Comparison of ENCODE assay signal across 16 mouse cellular contexts in genomic region chr11:4730096-4730495, GRCm38 (mm10). TPM values are rescaled to one million over a fixed set of nuclear protein-coding genes. Genes with fewer than 3 reads are reported as not detected.
DNase-seq lines count a peak whose midpoint lies in the region; ATAC-seq and TF ChIP-seq lines count a peak whose summit lies in the region.
"Had no signal": no experiment of that assay in that cellular context is flagged by ENCODE, and none has a peak within 500 bp of the region (broad histone marks: within the 10 kb centered on the region; RNA-seq: fewer than 3 reads in every experiment).

No protein-coding gene starts in this region.

- no peak for TF ChIP-seq POLR2A in MEL (IDR thresholded peaks at IDR 0.05; ENCODE audit: control insufficient read depth in 1 of 2, insufficient read depth in 1 of 2, low read depth in 1 of 2, low read length in 2 of 2, poor library complexity in 1 of 2)

- TF ChIP-seq EP300 in MEL (IDR thresholded peaks at IDR 0.05; ENCODE audit: low read depth in 1 of 2, low read length in 2 of 2): no peak

- DNase-seq in MEL (ENCODE audit: low read depth, low spot score): no peak
- DNase-seq in fat pad, adult 2 months (ENCODE audit: extremely low read depth, low read depth, low spot score): peak; percentile 92
- DNase-seq in lung, postnatal 25 days (ENCODE audit: low spot score): peak; percentile 37
- DNase-seq in embryo, embryonic 10 days (ENCODE audit: low spot score): no peak
- DNase-seq in kidney, adult 18-20 months: no peak
- DNase-seq in kidney, postnatal 4 days: no peak
- DNase-seq: cerebellum, adult 11 months; cerebellum, postnatal 14 days; heart, adult 11 months; thymus, postnatal 36 days had no signal

- WGBS in intestine, embryonic 15.5 days: 68% methylated on average over 6 of the region's 6 CpGs
- whole genome bisulfite sequencing in intestine, postnatal 0 days: 53% methylated on average over 6 of the region's 6 CpGs

- TF ChIP-seq CTCF in intestine, postnatal 0 days (IDR thresholded peaks at IDR 0.05; ENCODE audit: low read depth): no peak
- TF ChIP-seq CTCF in MEL (IDR thresholded peaks at IDR 0.05 in 2 of 3, conservative IDR thresholded peaks at IDR 0.05 in 1 of 3; ENCODE audit: control insufficient read depth in 1 of 3, insufficient read depth in 1 of 3, low read depth in 2 of 3, low read length in 3 of 3, poor library complexity in 1 of 3, severe bottlenecking in 1 of 3): no peak

- no peaks in the 10 kb centered on the region for H3K36me3 ChIP-seq in intestine, embryonic 15.5 days
- H3K36me3 ChIP-seq in intestine, postnatal 0 days (ENCODE audit: control insufficient read depth, insufficient read depth): peaks cover 8% of the 10 kb centered on the region; the same call in 1 of the 2 replicates
- H3K36me3 ChIP-seq in MEL (ENCODE audit: control insufficient read depth in 1 of 2, insufficient read depth in 2 of 2, low read length in 2 of 2): peaks cover 0 to 3% of the 10 kb centered on the region in 2 experiments; a peak in 2 of 4 replicates

- H3K4me2 ChIP-seq in intestine, embryonic 15.5 days (replicated peaks): no peak overlapping the region
- no peak overlapping the region for H3K4me2 ChIP-seq in intestine, postnatal 0 days (replicated peaks; ENCODE audit: low read depth)
- H3K4me2 ChIP-seq: liver, embryonic 12.5 days; midbrain, embryonic 12.5 days had no signal

- no peak overlapping the region for H3K4me3 ChIP-seq in intestine, embryonic 15.5 days (replicated peaks)
- no peak overlapping the region for H3K4me3 ChIP-seq in intestine, postnatal 0 days (ENCODE audit: low read depth, low read length)
- H3K4me3 ChIP-seq in MEL (ENCODE audit: control insufficient read depth in 1 of 2, insufficient read depth in 1 of 2, low read depth in 2 of 2, low read length in 2 of 2): no peak overlapping the region
- H3K4me3 ChIP-seq: forebrain, embryonic 10.5 days; gastrocnemius, adult 2 months; liver, embryonic 12.5 days; midbrain, embryonic 12.5 days had no signal

- H3K9me3 ChIP-seq in intestine, embryonic 15.5 days: no peaks in the 10 kb centered on the region
- H3K9me3 ChIP-seq in intestine, postnatal 0 days (ENCODE audit: control insufficient read depth): no peaks in the 10 kb centered on the region
- no peaks in the 10 kb centered on the region for H3K9me3 ChIP-seq in MEL (replicated peaks; ENCODE audit: insufficient read depth, low read length)
- H3K9me3 ChIP-seq: forebrain, embryonic 10.5 days; liver, embryonic 12.5 days; midbrain, embryonic 12.5 days had no signal

- H3K4me1 ChIP-seq in intestine, embryonic 15.5 days (replicated peaks): 0 out of 2 replicates have a peak, but pooled peaks cover 4% of the 10 kb centered on the region
- 0 out of 2 replicates have a peak, but pooled peaks cover 3% of the 10 kb centered on the region for H3K4me1 ChIP-seq in intestine, postnatal 0 days (replicated peaks; ENCODE audit: control insufficient read depth, insufficient read depth, low read length)
- peaks cover 0 to 11% of the 10 kb centered on the region in 2 experiments; a peak in 3 of 4 replicates for H3K4me1 ChIP-seq in MEL (ENCODE audit: control insufficient read depth in 1 of 2, insufficient read depth in 2 of 2, low read length in 2 of 2)
- H3K4me1 ChIP-seq: liver, embryonic 12.5 days had no signal

- no peaks in the 10 kb centered on the region for H3K79me2 ChIP-seq in MEL (ENCODE audit: control insufficient read depth, insufficient read depth, low read length, poor library complexity)

- TF ChIP-seq RAD21 in MEL (IDR thresholded peaks at IDR 0.05; ENCODE audit: low read depth, low read length): no peak

- no peak overlapping the region for H3K27ac ChIP-seq in intestine, embryonic 15.5 days
- H3K27ac ChIP-seq in intestine, postnatal 0 days (ENCODE audit: low read depth, low read length): no peak overlapping the region
- no peak overlapping the region for H3K27ac ChIP-seq in MEL (ENCODE audit: control insufficient read depth, low read depth, low read length)
- H3K27ac ChIP-seq: forebrain, embryonic 10.5 days; gastrocnemius, adult 2 months; liver, embryonic 12.5 days; midbrain, embryonic 12.5 days had no signal

- no peak overlapping the region for H3K9ac ChIP-seq in intestine, embryonic 15.5 days
- no peak overlapping the region; the same call in 1 of the 2 replicates for H3K9ac ChIP-seq in intestine, postnatal 0 days (ENCODE audit: low read depth, low read length)
- peak overlapping the region; percentile 27 for H3K9ac ChIP-seq in MEL (ENCODE audit: control insufficient read depth, low read depth, low read length, poor library complexity, severe bottlenecking)
- H3K9ac ChIP-seq: liver, embryonic 12.5 days; midbrain, embryonic 12.5 days had no signal

- ATAC-seq in intestine, embryonic 15.5 days: peak; percentile 61; the same call in 1 of the 2 replicates
- no peak for ATAC-seq in intestine, postnatal 0 days
- ATAC-seq: liver, embryonic 12.5 days had no signal

- no peaks in the 10 kb centered on the region for H3K27me3 ChIP-seq in intestine, embryonic 15.5 days (replicated peaks)
- H3K27me3 ChIP-seq in intestine, postnatal 0 days (replicated peaks; ENCODE audit: control insufficient read depth, insufficient read depth, low read length): no peaks in the 10 kb centered on the region
- no peaks in the 10 kb centered on the region for H3K27me3 ChIP-seq in MEL (ENCODE audit: control insufficient read depth in 1 of 2, insufficient read depth in 2 of 2, low read length in 2 of 2)
- H3K27me3 ChIP-seq: liver, embryonic 12.5 days; midbrain, embryonic 12.5 days had no signal

TF ChIP-seq in MEL, 35 proteins besides CTCF, POLR2A, EP300 and RAD21:
- no peak for TF ChIP-seq UBTF (IDR thresholded peaks at IDR 0.05; ENCODE audit: borderline replicate concordance, insufficient read depth, low read depth, low read length)
- no peak for TF ChIP-seq NELFE (IDR thresholded peaks at IDR 0.05; ENCODE audit: low read depth, low read length)
- TF ChIP-seq GABPA (IDR thresholded peaks at IDR 0.05; ENCODE audit: low read depth, low read length): no peak
- TF ChIP-seq BHLHE40 (IDR thresholded peaks at IDR 0.05; ENCODE audit: borderline replicate concordance, low read depth, low read length): no peak
- no peak for TF ChIP-seq RCOR1 (IDR thresholded peaks at IDR 0.05; ENCODE audit: low read depth, low read length)

RNA-seq across cellular contexts. Expression of gene Cabp7, which starts 16.5 kb away (rescaled TPM):
- polyA plus RNA-seq in intestine, embryonic 15.5 days (2015; fragmentation: Nextera tagmentation; extraction: Ambion mirVana): 0.13 and 0.21 TPM in 2 replicates
- polyA plus RNA-seq in intestine, postnatal 0 days (2015; fragmentation: Nextera tagmentation; extraction: Ambion mirVana): 0.10 and 0.13 TPM in 2 replicates
- total RNA-seq in MEL (2012; rRNA removed): 0.23 TPM in 2 replicates
- not detected for polyA plus RNA-seq in MEL (2012; ENCODE audit: insufficient read depth in 1 of 2, insufficient read length in 2 of 2, low read depth in 1 of 2, low replicate concordance in 2 of 2, missing spikeins in 1 of 2)

RNA-seq across cellular contexts. Expression of gene Zmat5, which starts 25.6 kb away (rescaled TPM):
- polyA plus RNA-seq in intestine, embryonic 15.5 days (2015; fragmentation: Nextera tagmentation; extraction: Ambion mirVana): 60.9 and 63.0 TPM in 2 replicates
- 62.6 and 67.9 TPM in 2 replicates for polyA plus RNA-seq in intestine, postnatal 0 days (2015; fragmentation: Nextera tagmentation; extraction: Ambion mirVana)
- total RNA-seq in MEL (2012; rRNA removed): 39.3 and 40.1 TPM in 2 replicates
- polyA plus RNA-seq in MEL (2012; ENCODE audit: insufficient read depth in 1 of 2, insufficient read length in 2 of 2, low read depth in 1 of 2, low replicate concordance in 2 of 2, missing spikeins in 1 of 2): 10 to 100 TPM in 1 of 2 experiments, not detected in 1; 36.9 TPM

RNA-seq across cellular contexts. Expression of gene Uqcr10, which starts 26.0 kb away (rescaled TPM):
- 1,117 and 1,212 TPM in 2 replicates for polyA plus RNA-seq in intestine, embryonic 15.5 days (2015; fragmentation: Nextera tagmentation; extraction: Ambion mirVana)
- polyA plus RNA-seq in intestine, postnatal 0 days (2015; fragmentation: Nextera tagmentation; extraction: Ambion mirVana): 1,715 and 1,847 TPM in 2 replicates
- 1,416 and 1,438 TPM in 2 replicates for total RNA-seq in MEL (2012; rRNA removed)
- polyA plus RNA-seq in MEL (2012; ENCODE audit: insufficient read depth in 1 of 2, insufficient read length in 2 of 2, low read depth in 1 of 2, low replicate concordance in 2 of 2, missing spikeins in 1 of 2): 100 to 1,000 TPM in 1 of 2 experiments, not detected in 1; 598 TPM

Comparison
In these comparisons a context has a peak if more than half of its experiments do, and no peak if none do; other contexts are left out.
1. DNase-seq: peak in fat pad, adult 2 months (single experiment) and lung, postnatal 25 days (single experiment); none in MEL (single experiment), embryo, embryonic 10 days (single experiment), kidney, adult 18-20 months (single experiment) and kidney, postnatal 4 days (0 of 2).